Mouse (Mus musculus): ENCODE measurements around the gene Trpm6. TPM values are rescaled to one million over a fixed set of nuclear protein-coding genes. Genes with fewer than 3 reads are reported as not detected.

Gene Trpm6
- polyA plus RNA-seq, 1 experiment from 2014 or later: 4.5 TPM

GRCm38 (mm10) chr19:18774085-18774484 is 24.3 kb downstream of the Trpm6 start:
- Histone ChIP-seq H3K9ac (replicated peaks; ENCODE audit: low read depth) (no peak overlapping the region), H3K27ac (ENCODE audit: low read length) (0 out of 2 replicates have a peak overlapping the region, but pooled peaks have one; percentile 54), H3K4me1 (ENCODE audit: insufficient read depth, low read depth, low read length) (no peaks in the 10 kb centered on the region), H3K4me2 (replicated peaks; ENCODE audit: low read depth, low read length) (no peak overlapping the region), H3K27me3 (replicated peaks; ENCODE audit: insufficient read depth, low read length) (no peaks in the 10 kb centered on the region), H3K4me3 (ENCODE audit: low read depth, low read length) (no peak overlapping the region), H3K36me3 (ENCODE audit: insufficient read depth, low read length) (no peaks in the 10 kb centered on the region), H3K9me3 (ENCODE audit: low read length) (no peaks in the 10 kb centered on the region)
- peak; percentile 73 for TF ChIP-seq EP300 (IDR thresholded peaks at IDR 0.05)
- TF ChIP-seq CTCF (IDR thresholded peaks at IDR 0.05): no peak
- 27% methylated on average over 1 of the region's 1 CpGs for WGBS
- DNase-seq (ENCODE audit: low spot score) (peak; percentile 57), ATAC-seq (peak; percentile 80)

DNA sequence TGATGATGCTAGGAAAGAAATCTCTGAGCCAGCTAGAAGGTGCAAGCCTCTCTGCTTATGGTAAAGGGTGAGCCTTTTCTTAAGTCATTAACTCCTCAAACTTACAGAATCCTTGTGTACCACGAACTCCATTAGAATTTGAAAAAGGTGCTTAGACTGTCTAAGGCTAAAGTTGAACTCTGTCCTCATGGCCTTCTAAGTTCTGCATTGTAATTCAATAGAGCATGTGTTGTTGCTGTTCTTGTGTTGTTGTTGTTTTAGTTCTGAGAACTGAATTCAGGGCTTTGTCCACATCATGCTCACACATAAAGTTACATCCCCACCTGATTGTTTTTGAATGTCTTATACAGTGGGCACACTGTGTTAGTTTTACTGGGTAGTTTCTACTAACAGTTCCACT is 49.9 kb downstream of the Trpm6 start:
- Histone ChIP-seq H3K27me3 (replicated peaks; ENCODE audit: insufficient read depth, low read length) (no peaks in the 10 kb centered on the region), H3K27ac (ENCODE audit: low read length) (no peak overlapping the region), H3K36me3 (ENCODE audit: insufficient read depth, low read length) (no peaks in the 10 kb centered on the region), H3K9ac (replicated peaks; ENCODE audit: low read depth) (no peak overlapping the region), H3K9me3 (ENCODE audit: low read length) (no peaks in the 10 kb centered on the region), H3K4me1 (ENCODE audit: insufficient read depth, low read depth, low read length) (no peaks in the 10 kb centered on the region), H3K4me2 (replicated peaks; ENCODE audit: low read depth, low read length) (no peak overlapping the region), H3K4me3 (ENCODE audit: low read depth, low read length) (no peak overlapping the region)
- WGBS: 69% methylated on average over 1 of the region's 1 CpGs
- no peak for DNase-seq (ENCODE audit: low spot score)
- no peak for ATAC-seq
- no peak for TF ChIP-seq CTCF (IDR thresholded peaks at IDR 0.05)

DNA sequence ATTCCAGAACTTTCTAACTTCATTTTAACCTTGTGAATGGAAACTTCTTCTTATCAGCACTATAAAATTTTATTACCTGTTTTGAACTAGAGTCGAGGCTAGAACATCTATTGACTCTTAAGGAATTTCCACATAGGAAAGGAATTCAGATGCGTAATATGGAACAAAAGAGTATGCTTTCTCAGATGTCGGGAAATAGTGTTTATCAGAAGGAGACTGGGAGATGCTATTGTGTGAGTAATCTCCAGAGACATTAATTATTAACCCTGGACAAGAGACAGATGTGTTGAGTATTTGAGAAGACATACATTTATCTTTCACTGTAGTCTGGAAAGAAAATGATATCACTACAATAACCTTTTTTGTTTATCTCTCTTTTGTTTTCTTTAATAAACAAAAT is 61.5 kb downstream of the Trpm6 start:
- DNase-seq (ENCODE audit: low spot score) (no peak), ATAC-seq (no peak)
- no peaks in the 10 kb centered on the region for H3K9me3 ChIP-seq (ENCODE audit: low read length)
- WGBS: 53% methylated on average over 3 of the region's 3 CpGs
- no peak overlapping the region for H3K4me2 ChIP-seq (replicated peaks; ENCODE audit: low read depth, low read length)
- TF ChIP-seq CTCF (IDR thresholded peaks at IDR 0.05) (no peak), EP300 (IDR thresholded peaks at IDR 0.05) (no peak)
- no peak overlapping the region for H3K9ac ChIP-seq (replicated peaks; ENCODE audit: low read depth)
- peaks cover 4% of the 10 kb centered on the region; the same call in 1 of the 2 replicates for H3K36me3 ChIP-seq (ENCODE audit: insufficient read depth, low read length)
- H3K4me1 ChIP-seq (ENCODE audit: insufficient read depth, low read depth, low read length): no peaks in the 10 kb centered on the region
- no peak overlapping the region for H3K27ac ChIP-seq (ENCODE audit: low read length)
- H3K27me3 ChIP-seq (replicated peaks; ENCODE audit: insufficient read depth, low read length): no peaks in the 10 kb centered on the region
- no peak overlapping the region for H3K4me3 ChIP-seq (ENCODE audit: low read depth, low read length)

DNA sequence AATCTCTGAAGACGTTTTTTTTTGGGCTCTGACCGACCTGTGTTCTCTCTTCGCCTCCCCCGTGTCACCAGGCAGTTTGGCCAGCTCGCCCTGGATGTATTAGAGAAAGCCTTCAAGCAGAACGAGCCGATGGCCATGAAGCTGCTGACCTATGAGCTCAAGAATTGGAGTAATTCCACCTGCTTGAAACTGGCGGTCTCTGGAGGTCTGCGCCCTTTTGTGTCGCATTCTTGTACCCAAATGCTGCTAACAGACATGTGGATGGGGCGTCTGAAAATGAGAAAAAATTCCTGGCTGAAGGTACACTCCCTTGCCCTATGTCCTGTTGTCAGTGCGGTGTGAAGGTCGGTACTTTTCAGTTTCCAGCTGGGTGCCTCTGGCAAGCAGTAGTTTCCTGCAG is 65.4 kb downstream of the Trpm6 start:
- TF ChIP-seq CTCF (IDR thresholded peaks at IDR 0.05): no peak
- TF ChIP-seq EP300 (IDR thresholded peaks at IDR 0.05): no peak
- H3K4me3 ChIP-seq (ENCODE audit: low read depth, low read length): no peak overlapping the region
- H3K9ac ChIP-seq (replicated peaks; ENCODE audit: low read depth): no peak overlapping the region
- no peaks in the 10 kb centered on the region for H3K4me1 ChIP-seq (ENCODE audit: insufficient read depth, low read depth, low read length)
- no peak overlapping the region for H3K27ac ChIP-seq (ENCODE audit: low read length)
- no peaks in the 10 kb centered on the region for H3K9me3 ChIP-seq (ENCODE audit: low read length)
- no peak overlapping the region for H3K4me2 ChIP-seq (replicated peaks; ENCODE audit: low read depth, low read length)
- H3K27me3 ChIP-seq (replicated peaks; ENCODE audit: insufficient read depth, low read length): no peaks in the 10 kb centered on the region
- peaks cover 4% of the 10 kb centered on the region; the same call in 1 of the 2 replicates for H3K36me3 ChIP-seq (ENCODE audit: insufficient read depth, low read length)
- WGBS: 55% methylated on average over 13 of the region's 13 CpGs
- DNase-seq (ENCODE audit: low spot score) (no peak), ATAC-seq (no peak)

- ATAC-seq: no peak
Measured at GRCm38 (mm10) chr19:18817425-18817824, 67.6 kb downstream of the Trpm6 start.

DNA sequence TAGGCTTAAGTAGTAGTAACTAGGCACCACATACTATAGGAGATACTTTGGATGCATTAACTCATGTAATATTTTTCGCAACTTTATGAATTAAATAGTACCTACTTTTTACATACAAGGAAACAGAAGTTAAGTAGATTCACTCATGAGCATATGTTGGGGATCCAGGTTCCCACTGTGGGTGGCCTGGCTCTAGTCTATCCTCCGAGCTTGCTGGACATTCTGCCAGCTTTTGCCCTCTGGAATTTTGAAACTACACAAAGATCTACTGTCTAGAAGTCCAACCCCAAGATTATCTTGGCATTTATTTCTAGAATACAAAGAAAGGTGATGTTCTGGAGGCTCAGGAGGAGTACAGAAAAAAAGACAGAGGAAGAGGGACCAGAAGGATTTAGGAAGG is 78.8 kb downstream of the Trpm6 start:
- H3K27ac ChIP-seq (ENCODE audit: low read length): no peak overlapping the region
- H3K4me1 ChIP-seq (ENCODE audit: insufficient read depth, low read depth, low read length): no peaks in the 10 kb centered on the region
- no peak for ATAC-seq
- no peak for TF ChIP-seq CTCF (IDR thresholded peaks at IDR 0.05)
- no peaks in the 10 kb centered on the region for H3K9me3 ChIP-seq (ENCODE audit: low read length)
- no peaks in the 10 kb centered on the region for H3K36me3 ChIP-seq (ENCODE audit: insufficient read depth, low read length)
- no peak overlapping the region for H3K4me2 ChIP-seq (replicated peaks; ENCODE audit: low read depth, low read length)
- no peak for DNase-seq (ENCODE audit: low spot score)
- no peaks in the 10 kb centered on the region for H3K27me3 ChIP-seq (replicated peaks; ENCODE audit: insufficient read depth, low read length)
- WGBS: 71% methylated on average over 2 of the region's 2 CpGs
- H3K9ac ChIP-seq (replicated peaks; ENCODE audit: low read depth): no peak overlapping the region
- no peak overlapping the region for H3K4me3 ChIP-seq (ENCODE audit: low read depth, low read length)

More at GRCm38 (mm10) chr19:18817425-18817824, 67.6 kb downstream of the Trpm6 start:
- DNase-seq (ENCODE audit: low spot score): peak; percentile 11
- no peak overlapping the region for H3K9ac ChIP-seq (replicated peaks; ENCODE audit: low read depth)
- WGBS: 82% methylated on average over 2 of the region's 2 CpGs
- H3K9me3 ChIP-seq (ENCODE audit: low read length): no peaks in the 10 kb centered on the region
- no peak overlapping the region for H3K4me3 ChIP-seq (ENCODE audit: low read depth, low read length)
- no peak overlapping the region for H3K4me2 ChIP-seq (replicated peaks; ENCODE audit: low read depth, low read length)
- peak; percentile 49 for TF ChIP-seq CTCF (IDR thresholded peaks at IDR 0.05)
- no peak for TF ChIP-seq EP300 (IDR thresholded peaks at IDR 0.05)
- H3K27ac ChIP-seq (ENCODE audit: low read length): no peak overlapping the region
- no peaks in the 10 kb centered on the region for H3K4me1 ChIP-seq (ENCODE audit: insufficient read depth, low read depth, low read length)
- H3K27me3 ChIP-seq (replicated peaks; ENCODE audit: insufficient read depth, low read length): no peaks in the 10 kb centered on the region
- no peaks in the 10 kb centered on the region for H3K36me3 ChIP-seq (ENCODE audit: insufficient read depth, low read length)

DNA sequence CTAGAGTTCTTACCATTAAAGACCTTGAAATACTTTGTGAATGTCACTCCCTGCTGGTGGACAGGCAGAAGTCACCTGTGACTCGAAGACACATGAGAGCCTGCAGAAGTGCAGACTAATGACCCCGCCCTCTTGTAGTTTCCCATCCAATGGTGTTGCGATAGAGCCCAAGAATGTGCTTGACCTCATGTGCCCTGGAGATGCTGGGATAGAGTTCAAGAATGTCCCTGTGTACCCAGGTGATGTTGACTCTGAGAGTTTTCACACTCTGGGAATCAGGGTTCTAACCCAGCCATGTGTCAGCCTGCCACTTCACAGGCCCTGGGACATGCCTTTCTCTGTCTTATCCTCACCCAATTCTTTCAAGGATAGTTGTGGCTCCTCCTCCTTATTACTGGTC is 81.4 kb downstream of the Trpm6 start:
- no peaks in the 10 kb centered on the region for H3K27me3 ChIP-seq (replicated peaks; ENCODE audit: insufficient read depth, low read length)
- WGBS: 54% methylated on average over 3 of the region's 3 CpGs
- peak; percentile 48 for DNase-seq (ENCODE audit: low spot score)
- H3K9ac ChIP-seq (replicated peaks; ENCODE audit: low read depth): no peak overlapping the region
- ATAC-seq: peak; percentile 69
- no peak overlapping the region for H3K4me3 ChIP-seq (ENCODE audit: low read depth, low read length)
- H3K4me1 ChIP-seq (ENCODE audit: insufficient read depth, low read depth, low read length): no peaks in the 10 kb centered on the region
- no peak for TF ChIP-seq CTCF (IDR thresholded peaks at IDR 0.05)
- TF ChIP-seq EP300 (IDR thresholded peaks at IDR 0.05): no peak
- H3K27ac ChIP-seq (ENCODE audit: low read length): no peak overlapping the region
- no peaks in the 10 kb centered on the region for H3K36me3 ChIP-seq (ENCODE audit: insufficient read depth, low read length)
- no peaks in the 10 kb centered on the region for H3K9me3 ChIP-seq (ENCODE audit: low read length)
- H3K4me2 ChIP-seq (replicated peaks; ENCODE audit: low read depth, low read length): no peak overlapping the region

Data from lung, postnatal 0 days (tissue).